Mouse (Mus musculus) thymus, adult 2 months (tissue): ENCODE measurements around the gene Slc30a7. TPM values are rescaled to one million over a fixed set of nuclear protein-coding genes. Genes with fewer than 3 reads are reported as not detected.

ENCODE experiments used
- DNase-seq: peaks from one replicate; pipeline ENCODE4 v3.0.0; 2021
- H3K27ac ChIP-seq: fragments of 200-500 bp; 2 replicates; pipeline ENCODE4 v1.5.1; 2012; ENCODE audit warnings: low read length, control low read depth; ENCODE audit not compliant: control insufficient read depth, insufficient read depth
- H3K27me3 ChIP-seq: fragments of 200-500 bp; 2 replicates; pipeline ENCODE4 v1.6.1; 2012; ENCODE audit warnings: mild to moderate bottlenecking, low read length, moderate library complexity, mixed read lengths; ENCODE audit not compliant: control insufficient read depth, insufficient read depth
- H3K36me3 ChIP-seq: fragments of 200-500 bp; 2 replicates; pipeline ENCODE4 v1.6.1; 2012; ENCODE audit warnings: mild to moderate bottlenecking, low read length, moderate library complexity; ENCODE audit not compliant: control insufficient read depth, insufficient read depth
- H3K4me1 ChIP-seq: fragments of 200-500 bp; replicated peaks from 2 replicates; pipeline ENCODE4 v1.6.1; 2012; ENCODE audit warnings: low read length; ENCODE audit not compliant: control insufficient read depth, insufficient read depth
- H3K4me3 ChIP-seq: fragments of 200-500 bp; 2 replicates; pipeline ENCODE4 v1.5.1; 2012; ENCODE audit warnings: mild to moderate bottlenecking, low read length, control low read depth, moderate library complexity; ENCODE audit not compliant: control insufficient read depth, insufficient read depth
- CTCF ChIP-seq: fragments of 200-500 bp; IDR thresholded peaks from 2 replicates; pipeline ENCODE4 v1.5.1; 2012; ENCODE audit warnings: mild to moderate bottlenecking, control low read depth, low read length, moderate library complexity, borderline replicate concordance; ENCODE audit not compliant: control insufficient read depth, poor library complexity, insufficient read depth; ENCODE audit errors: extremely low read depth
- POLR2A ChIP-seq: fragments of 200-500 bp; IDR thresholded peaks from 2 replicates; pipeline ENCODE4 v1.6.1; 2012; ENCODE audit warnings: mild to moderate bottlenecking, low read length, control low read depth, moderate library complexity; ENCODE audit not compliant: control insufficient read depth, poor library complexity, insufficient read depth; ENCODE audit errors: extremely low read depth
- WGBS: fragments of 180-500 bp; shearing (Covaris S2); methylation state at CpG from one replicate; pipeline ENCODE4 v1.1.7; 2018; 5-methylcytosine and 5-hydroxymethylcytosine counted together
- polyA plus RNA-seq: library from polyadenylated mRNA; depleted of rRNA; stranded (reverse); fragments of >200 nt; gene quantifications from 2 replicates; pipeline ENCODE4 v1.2.3, GENCODE M21; 2012; rRNA removed

Gene Slc30a7
- polyA plus RNA-seq, 1 experiment: 18.1 TPM

DNA sequence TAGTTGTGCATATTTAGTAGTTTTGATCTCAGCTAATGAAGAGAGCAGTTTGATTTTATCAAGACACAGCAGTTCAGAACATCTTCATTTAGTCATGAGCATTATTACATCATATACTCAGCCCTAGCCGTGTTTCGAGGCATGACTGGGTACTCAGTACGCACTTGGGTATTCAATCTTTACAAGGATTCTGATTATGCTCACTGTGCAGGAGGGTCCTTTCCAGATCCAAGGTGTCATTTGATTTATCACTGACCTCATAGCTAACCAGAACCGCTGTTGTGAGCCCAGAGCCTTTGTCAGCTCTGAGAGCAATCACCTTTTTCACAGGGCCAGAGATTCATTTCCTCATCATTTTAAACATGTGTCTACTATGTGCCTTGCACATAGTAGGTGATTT, 101.6 kb downstream of the Slc30a7 start:
- Histone ChIP-seq H3K36me3 (no peaks in the 10 kb centered on the region; the same call in 1 of the 2 replicates), H3K27ac (no peak overlapping the region), H3K4me3 (no peak overlapping the region), H3K4me1 (no peaks in the 10 kb centered on the region), H3K27me3 (no peaks in the 10 kb centered on the region)
- 99% methylated on average over 4 of the region's 4 CpGs for WGBS
- DNase-seq: no peak
- TF ChIP-seq CTCF: no peak
- TF ChIP-seq POLR2A: no peak

DNA sequence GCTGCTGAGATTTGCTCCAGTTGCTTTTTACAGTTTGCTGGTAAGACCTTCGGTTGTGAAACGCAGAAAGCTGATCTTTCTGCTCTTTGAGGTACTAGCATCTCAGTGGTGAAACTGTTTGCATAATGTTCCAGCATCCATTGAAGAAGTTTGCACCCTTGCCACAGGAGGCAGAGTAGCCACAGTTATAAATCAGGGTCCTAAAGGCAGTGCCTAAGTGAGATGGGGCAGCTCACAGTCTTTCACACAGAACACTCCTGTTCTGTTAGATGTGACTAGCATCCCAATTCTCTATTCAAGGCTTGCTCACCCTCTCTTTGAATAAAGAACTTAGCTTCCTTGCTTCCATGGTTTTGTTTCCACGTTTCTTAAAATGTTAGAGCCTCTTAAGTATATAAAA, 102.1 kb downstream of the Slc30a7 start:
- H3K36me3 ChIP-seq: peaks cover 4% of the 10 kb centered on the region
- no peak for TF ChIP-seq CTCF
- H3K27ac ChIP-seq: no peak overlapping the region
- WGBS: 96% methylated on average over 3 of the region's 3 CpGs
- no peak for DNase-seq
- H3K4me3 ChIP-seq: no peak overlapping the region
- no peaks in the 10 kb centered on the region for H3K4me1 ChIP-seq
- H3K27me3 ChIP-seq: no peaks in the 10 kb centered on the region

DNA sequence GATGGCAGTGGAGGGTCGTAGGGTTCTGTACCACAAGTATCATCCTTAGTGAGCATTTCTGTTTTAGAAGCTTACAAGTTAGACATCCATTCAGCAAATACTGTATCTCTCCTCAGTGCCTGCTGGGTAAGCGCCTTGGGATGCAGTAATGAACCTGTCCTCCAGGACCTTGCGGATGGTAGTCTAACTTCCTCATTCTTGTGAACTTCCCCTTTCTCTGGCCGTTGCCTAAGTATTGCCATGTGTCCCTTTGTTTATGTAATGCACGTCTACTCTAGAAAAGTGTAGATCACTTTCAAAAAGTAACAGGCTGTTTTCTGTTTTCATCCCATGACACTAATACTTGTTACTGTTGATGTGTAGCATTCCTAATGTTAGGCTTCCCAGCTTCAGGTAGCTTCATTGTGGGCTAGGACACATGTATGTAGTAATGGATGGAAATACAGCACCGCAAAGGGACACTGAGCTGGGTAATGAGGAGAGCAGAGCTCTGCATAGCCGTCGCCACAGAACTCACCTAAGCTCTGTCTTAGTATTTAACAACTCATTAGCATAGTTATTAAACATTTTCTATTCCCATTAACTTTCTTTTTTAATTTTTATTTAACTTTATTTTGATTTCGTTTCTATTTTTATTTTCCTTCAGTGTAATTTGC, 104.8 kb downstream of the Slc30a7 start:
- Histone ChIP-seq H3K4me3 (no peak overlapping the region), H3K36me3 (peaks cover 4% of the 10 kb centered on the region), H3K4me1 (no peaks in the 10 kb centered on the region), H3K27ac (no peak overlapping the region), H3K27me3 (no peaks in the 10 kb centered on the region)
- WGBS: 73% methylated on average over 9 of the region's 9 CpGs
- DNase-seq: no peak
- TF ChIP-seq POLR2A (no peak), CTCF (no peak)

DNA sequence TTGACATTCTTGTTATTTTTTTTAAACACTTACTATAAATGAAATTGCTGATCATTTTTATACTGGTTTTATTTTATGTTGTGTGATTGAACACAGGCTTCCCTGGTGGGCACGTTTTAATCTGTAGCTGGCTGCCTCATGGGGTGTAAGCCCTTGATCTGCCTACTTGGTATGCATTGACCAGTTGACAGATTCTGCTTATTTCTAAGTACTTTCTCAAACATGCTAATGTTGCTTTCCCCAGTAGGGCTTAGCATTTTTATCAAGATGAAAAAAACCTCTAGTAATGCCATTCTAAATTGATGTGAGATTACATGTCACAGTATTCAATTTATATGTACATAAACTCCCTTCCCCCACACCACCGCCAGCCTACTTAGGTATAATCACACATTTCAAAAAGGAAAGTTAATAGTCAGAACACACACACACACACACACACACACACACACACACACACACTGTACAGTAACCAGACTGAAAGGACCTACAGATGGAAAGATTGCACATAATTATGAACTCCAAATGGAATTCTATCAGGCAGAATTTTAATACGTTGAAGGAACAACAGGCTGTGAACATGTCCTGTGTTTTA, 108.8 kb downstream of the Slc30a7 start:
- Histone ChIP-seq H3K36me3 (peaks cover 9% of the 10 kb centered on the region), H3K27me3 (no peaks in the 10 kb centered on the region), H3K4me3 (no peak overlapping the region), H3K4me1 (no peaks in the 10 kb centered on the region), H3K27ac (no peak overlapping the region)
- 95% methylated on average over 3 of the region's 3 CpGs for WGBS
- TF ChIP-seq POLR2A (no peak), CTCF (no peak)
- DNase-seq: no peak

DNA sequence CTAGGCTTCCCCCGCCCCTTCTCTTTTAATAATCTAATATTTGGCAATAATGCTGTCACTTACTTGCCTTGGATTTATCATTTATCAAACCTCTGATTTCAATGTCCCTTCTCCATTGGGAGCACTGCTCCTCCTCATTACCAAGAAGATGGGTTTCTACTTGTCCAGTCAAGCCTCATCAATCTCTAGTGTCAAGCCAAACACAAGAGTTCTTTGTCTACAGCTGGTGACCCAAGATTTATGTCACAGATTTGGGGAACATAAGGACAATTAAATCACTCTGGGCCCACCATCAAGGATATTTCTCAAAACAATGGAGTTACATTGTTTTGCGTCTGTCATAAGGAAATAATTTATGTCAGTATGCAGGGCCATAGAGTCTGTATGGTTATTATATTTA, 114.0 kb downstream of the Slc30a7 start:
- DNase-seq: no peak
- WGBS: over 99% methylated on average over 2 of the region's 2 CpGs
- Histone ChIP-seq H3K4me3 (no peak overlapping the region), H3K4me1 (peaks cover 3% of the 10 kb centered on the region; the same call in 1 of the 2 replicates), H3K27me3 (no peaks in the 10 kb centered on the region), H3K36me3 (peaks cover 10% of the 10 kb centered on the region), H3K27ac (no peak overlapping the region)
- TF ChIP-seq POLR2A (no peak), CTCF (no peak)

DNA sequence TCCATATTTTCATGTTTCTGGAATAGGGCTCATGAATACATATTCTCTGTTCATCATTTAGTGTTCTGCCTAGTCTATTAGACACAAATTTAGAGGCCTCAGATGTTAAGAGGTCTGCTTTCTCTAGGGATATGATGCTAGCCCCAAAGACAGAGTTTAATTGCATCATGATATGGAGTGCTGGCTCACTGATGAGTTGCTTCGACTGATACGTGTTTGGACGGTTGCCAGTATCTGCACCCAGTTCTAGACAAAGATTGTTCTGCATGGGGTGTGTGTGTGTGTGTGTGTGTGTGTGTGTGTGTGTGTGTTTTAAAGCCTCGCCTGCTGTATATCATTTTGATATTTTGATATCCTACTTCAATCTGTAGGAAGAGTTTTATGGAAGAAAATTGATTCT, 114.9 kb downstream of the Slc30a7 start:
- DNase-seq: no peak
- TF ChIP-seq POLR2A (no peak), CTCF (no peak)
- Histone ChIP-seq H3K36me3 (peaks cover 10% of the 10 kb centered on the region), H3K4me1 (peaks cover 3% of the 10 kb centered on the region; the same call in 1 of the 2 replicates), H3K4me3 (no peak overlapping the region), H3K27me3 (no peaks in the 10 kb centered on the region), H3K27ac (no peak overlapping the region)
- WGBS: 91% methylated on average over 4 of the region's 4 CpGs

Other genes starting within 250 kb of the Slc30a7 start
- 8.5 and 9.4 TPM in 2 replicates for gene Dph5, start 119.6 kb downstream of the Slc30a7 start, polyA plus RNA-seq
- gene Extl2, start 56 bp upstream of the Slc30a7 start, polyA plus RNA-seq: 6.0 and 8.2 TPM in 2 replicates
- gene Vcam1, start 122.3 kb upstream of the Slc30a7 start, polyA plus RNA-seq: 26.2 and 31.3 TPM in 2 replicates
- gene Gpr88, start 246.1 kb upstream of the Slc30a7 start, polyA plus RNA-seq: 0.94 and 1.1 TPM in 2 replicates